Mouse (Mus musculus): ENCODE data around the gene Serpinb2. TPM values are rescaled to one million over a fixed set of nuclear protein-coding genes. Genes with fewer than 3 reads are reported as not detected.

Gene Serpinb2
- total and polyA plus RNA-seq, 2 experiments from 2014 or later: 0.05 to 0.28 TPM

DNA sequence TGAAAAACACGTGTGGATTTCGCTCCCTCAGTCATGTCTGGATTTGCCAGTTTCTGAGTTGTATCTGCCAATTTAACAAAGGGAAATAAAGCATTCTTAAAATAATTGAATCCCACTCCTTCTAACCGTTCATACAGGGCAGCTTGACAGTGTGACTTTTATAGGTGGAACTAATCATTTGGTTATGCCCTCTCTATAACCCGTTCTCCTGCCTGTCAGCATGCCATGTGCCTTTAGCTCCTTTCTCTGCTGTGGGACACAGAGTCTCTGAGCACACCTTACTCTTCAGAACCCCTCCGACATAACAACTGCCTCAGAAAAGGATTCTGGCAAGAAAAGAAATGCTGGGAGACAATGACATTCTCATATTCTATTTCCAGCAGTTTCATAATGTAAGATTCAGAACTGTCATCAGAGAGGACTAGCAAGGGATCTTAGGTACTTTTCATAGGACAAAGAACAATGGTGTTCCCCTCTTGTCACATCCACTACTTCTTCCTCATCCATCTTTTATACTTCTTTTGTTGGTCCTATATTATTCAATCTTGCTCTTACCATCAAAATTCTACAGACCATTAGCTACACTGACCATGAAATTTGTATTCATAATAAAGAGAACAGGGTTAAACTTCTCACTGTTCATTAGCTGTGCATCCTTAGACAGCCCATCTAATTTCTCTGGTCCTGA, 18.3 kb downstream of the Serpinb2 start:
- WGBS: 23% methylated on average over 5 of the region's 5 CpGs
- no peak overlapping the region for H3K4me3 ChIP-seq (ENCODE audit: low read length)
- H3K9ac ChIP-seq (replicated peaks; ENCODE audit: low read length): no peak overlapping the region
- H3K36me3 ChIP-seq (ENCODE audit: insufficient read depth, low read length): no peaks in the 10 kb centered on the region
- TF ChIP-seq CTCF (IDR thresholded peaks at IDR 0.05; ENCODE audit: low read depth): no peak
- DNase-seq (ENCODE audit: low spot score): no peak
- H3K27me3 ChIP-seq (ENCODE audit: insufficient read depth, low read length): no peaks in the 10 kb centered on the region
- no peaks in the 10 kb centered on the region for H3K4me1 ChIP-seq (ENCODE audit: insufficient read depth, low read length)
- no peak for ATAC-seq
- H3K4me2 ChIP-seq (ENCODE audit: low read depth, low read length): no peak overlapping the region
- H3K27ac ChIP-seq: no peak overlapping the region
- no peaks in the 10 kb centered on the region for H3K9me3 ChIP-seq (ENCODE audit: low read length)

- no peaks in the 10 kb centered on the region for H3K27me3 ChIP-seq (ENCODE audit: insufficient read depth, low read length)
These were observed 22.5 kb downstream of the Serpinb2 start for GRCm38 (mm10) chr1:107533736-107534135.

DNA sequence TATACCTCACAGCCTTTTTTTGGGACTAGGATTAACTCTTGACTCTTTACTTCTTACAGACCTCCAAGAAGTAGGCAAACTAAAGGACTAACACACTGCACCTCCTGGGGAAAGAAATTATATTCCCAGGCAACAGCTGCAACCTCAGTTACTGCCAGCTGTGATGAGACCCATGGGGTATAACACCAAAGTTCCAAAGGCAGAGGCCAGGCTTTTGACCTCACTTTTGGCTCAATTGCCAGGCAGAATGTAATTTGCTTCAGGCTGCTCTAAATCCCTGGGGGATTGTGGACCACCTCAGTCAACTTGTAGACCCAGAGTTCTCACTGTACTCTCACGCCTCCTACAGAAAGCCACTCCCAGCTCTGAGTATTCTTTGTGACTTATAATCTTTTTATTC, 26.2 kb downstream of the Serpinb2 start:
- DNase-seq (ENCODE audit: low spot score) (no peak), ATAC-seq (no peak)
- Histone ChIP-seq H3K27me3 (ENCODE audit: insufficient read depth, low read length) (no peaks in the 10 kb centered on the region), H3K4me3 (ENCODE audit: low read length) (no peak overlapping the region), H3K9ac (replicated peaks; ENCODE audit: low read length) (no peak overlapping the region), H3K9me3 (ENCODE audit: low read length) (no peaks in the 10 kb centered on the region), H3K27ac (no peak overlapping the region), H3K4me2 (ENCODE audit: low read depth, low read length) (no peak overlapping the region), H3K36me3 (ENCODE audit: insufficient read depth, low read length) (no peaks in the 10 kb centered on the region), H3K4me1 (ENCODE audit: insufficient read depth, low read length) (no peaks in the 10 kb centered on the region)
- WGBS: 66% methylated on average over 1 of the region's 1 CpGs
- no peak for TF ChIP-seq CTCF (IDR thresholded peaks at IDR 0.05; ENCODE audit: low read depth)

More at GRCm38 (mm10) chr1:107533736-107534135, 22.5 kb downstream of the Serpinb2 start:
- H3K9me3 ChIP-seq (ENCODE audit: low read length): no peaks in the 10 kb centered on the region
- 83% methylated on average over 3 of the region's 3 CpGs for WGBS
- no peak overlapping the region for H3K4me3 ChIP-seq (ENCODE audit: low read length)
- H3K4me1 ChIP-seq (ENCODE audit: insufficient read depth, low read length): no peaks in the 10 kb centered on the region
- H3K4me2 ChIP-seq (ENCODE audit: low read depth, low read length): no peak overlapping the region
- DNase-seq (ENCODE audit: low spot score): no peak
- no peaks in the 10 kb centered on the region for H3K36me3 ChIP-seq (ENCODE audit: insufficient read depth, low read length)
- ATAC-seq: no peak
- no peak overlapping the region for H3K9ac ChIP-seq (replicated peaks; ENCODE audit: low read length)
- H3K27ac ChIP-seq: no peak overlapping the region
- TF ChIP-seq CTCF (IDR thresholded peaks at IDR 0.05; ENCODE audit: low read depth): no peak

DNA sequence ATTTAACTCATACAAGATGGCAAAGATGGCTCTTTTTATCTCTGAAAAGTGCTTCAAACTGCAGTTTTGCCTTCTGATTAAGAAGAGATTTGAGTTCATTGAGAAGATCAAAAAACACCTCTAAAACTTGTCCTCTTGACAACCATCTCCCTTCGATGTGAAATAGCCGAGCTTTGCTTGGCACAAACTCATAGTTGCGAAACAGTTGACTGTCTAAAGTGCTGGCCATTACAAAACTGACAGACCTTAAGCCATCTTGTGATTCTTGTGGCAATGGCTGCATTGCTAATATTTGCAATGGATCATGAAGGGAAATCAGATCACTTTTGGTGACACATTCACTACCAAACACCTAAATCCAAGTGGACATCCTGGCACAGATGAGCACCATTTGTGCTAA, 48.3 kb downstream of the Serpinb2 start:
- no peaks in the 10 kb centered on the region for H3K27me3 ChIP-seq (ENCODE audit: insufficient read depth, low read length)
- no peaks in the 10 kb centered on the region for H3K36me3 ChIP-seq (ENCODE audit: insufficient read depth, low read length)
- DNase-seq (ENCODE audit: low spot score) (no peak), ATAC-seq (no peak)
- H3K4me1 ChIP-seq (ENCODE audit: insufficient read depth, low read length): no peaks in the 10 kb centered on the region
- 90% methylated on average over 3 of the region's 3 CpGs for WGBS
- no peak overlapping the region for H3K4me3 ChIP-seq (ENCODE audit: low read length)
- no peaks in the 10 kb centered on the region for H3K9me3 ChIP-seq (ENCODE audit: low read length)
- TF ChIP-seq CTCF (IDR thresholded peaks at IDR 0.05; ENCODE audit: low read depth): no peak
- no peak overlapping the region for H3K27ac ChIP-seq
- H3K4me2 ChIP-seq (ENCODE audit: low read depth, low read length): no peak overlapping the region
- no peak overlapping the region for H3K9ac ChIP-seq (replicated peaks; ENCODE audit: low read length)

- no peak overlapping the region for H3K4me2 ChIP-seq (ENCODE audit: low read depth, low read length)
- WGBS: 81% methylated on average over 1 of the region's 1 CpGs
- no peak overlapping the region for H3K27ac ChIP-seq
- ATAC-seq (no peak), DNase-seq (ENCODE audit: low spot score) (peak; percentile 51)
- no peak overlapping the region for H3K9ac ChIP-seq (replicated peaks; ENCODE audit: low read length)
- H3K9me3 ChIP-seq (ENCODE audit: low read length): no peaks in the 10 kb centered on the region
- no peak overlapping the region for H3K4me3 ChIP-seq (ENCODE audit: low read length)
- TF ChIP-seq CTCF (IDR thresholded peaks at IDR 0.05; ENCODE audit: low read depth): peak; percentile 65
- H3K36me3 ChIP-seq (ENCODE audit: insufficient read depth, low read length): no peaks in the 10 kb centered on the region
- no peaks in the 10 kb centered on the region for H3K27me3 ChIP-seq (ENCODE audit: insufficient read depth, low read length)
- no peaks in the 10 kb centered on the region for H3K4me1 ChIP-seq (ENCODE audit: insufficient read depth, low read length)
These were observed 50.9 kb downstream of the Serpinb2 start for GRCm38 (mm10) chr1:107562110-107562509.

DNA sequence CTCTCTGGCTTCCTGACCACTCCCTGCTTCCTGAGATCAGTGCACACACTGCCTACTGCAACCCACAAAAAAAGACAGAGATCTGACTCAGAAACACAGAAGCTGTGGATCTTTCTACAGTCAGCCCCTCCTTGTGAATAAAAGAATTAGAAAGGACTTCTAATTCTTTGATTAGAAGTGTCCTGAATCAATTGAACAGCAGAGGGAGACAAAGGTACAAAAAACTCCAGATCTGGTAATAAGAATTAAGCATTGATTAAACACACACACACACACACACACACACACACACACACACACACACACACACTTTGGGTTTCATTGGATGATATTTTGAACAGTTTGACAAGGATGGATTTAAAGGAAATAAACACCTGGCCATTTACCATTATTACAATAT, 54.4 kb downstream of the Serpinb2 start:
- TF ChIP-seq CTCF (IDR thresholded peaks at IDR 0.05; ENCODE audit: low read depth): peak; percentile 50
- DNase-seq (ENCODE audit: low spot score) (peak; percentile 63), ATAC-seq (0 out of 2 replicates have a peak, but pooled peaks have one; percentile 53)
- Histone ChIP-seq H3K4me3 (ENCODE audit: low read length) (no peak overlapping the region), H3K4me1 (ENCODE audit: insufficient read depth, low read length) (no peaks in the 10 kb centered on the region), H3K9me3 (ENCODE audit: low read length) (no peaks in the 10 kb centered on the region), H3K27ac (no peak overlapping the region), H3K27me3 (ENCODE audit: insufficient read depth, low read length) (no peaks in the 10 kb centered on the region), H3K9ac (replicated peaks; ENCODE audit: low read length) (no peak overlapping the region), H3K4me2 (ENCODE audit: low read depth, low read length) (no peak overlapping the region), H3K36me3 (ENCODE audit: insufficient read depth, low read length) (no peaks in the 10 kb centered on the region)

DNA sequence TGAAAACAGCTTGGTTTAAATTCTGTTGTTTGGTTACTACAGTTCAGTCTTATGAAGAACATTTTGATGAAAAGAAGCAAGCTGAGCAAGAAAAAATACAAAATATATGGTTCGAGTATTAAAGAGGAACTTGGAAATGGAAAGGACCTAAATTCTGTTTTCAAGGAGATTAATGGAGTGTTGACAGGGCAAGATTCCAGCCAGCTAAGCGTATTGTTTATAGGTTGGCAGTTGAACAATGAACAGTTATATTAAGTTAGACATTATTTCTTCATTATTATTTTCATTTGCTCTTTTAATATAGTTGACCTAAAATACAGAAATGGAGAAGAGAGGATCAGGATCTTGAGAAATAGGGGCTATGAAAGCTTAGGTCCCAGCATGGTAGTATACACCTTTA, 64.9 kb downstream of the Serpinb2 start:
- no peak overlapping the region for H3K9ac ChIP-seq (replicated peaks; ENCODE audit: low read length)
- no peaks in the 10 kb centered on the region for H3K4me1 ChIP-seq (ENCODE audit: insufficient read depth, low read length)
- H3K4me2 ChIP-seq (ENCODE audit: low read depth, low read length): no peak overlapping the region
- H3K4me3 ChIP-seq (ENCODE audit: low read length): no peak overlapping the region
- H3K36me3 ChIP-seq (ENCODE audit: insufficient read depth, low read length): no peaks in the 10 kb centered on the region
- 85% methylated on average over 2 of the region's 2 CpGs for WGBS
- H3K27me3 ChIP-seq (ENCODE audit: insufficient read depth, low read length): no peaks in the 10 kb centered on the region
- ATAC-seq (no peak), DNase-seq (ENCODE audit: low spot score) (no peak)
- H3K27ac ChIP-seq: no peak overlapping the region
- no peak for TF ChIP-seq CTCF (IDR thresholded peaks at IDR 0.05; ENCODE audit: low read depth)
- H3K9me3 ChIP-seq (ENCODE audit: low read length): no peaks in the 10 kb centered on the region
